Mouse (Mus musculus): ENCODE results near the gene Ints7. TPM values are rescaled to one million over a fixed set of nuclear protein-coding genes. Genes with fewer than 3 reads are reported as not detected.

Gene Ints7
- polyA plus RNA-seq, 1 experiment from 2014 or later: 35.7 TPM

GRCm38 (mm10) chr1:191596076-191596475 lies 20.6 kb downstream of the Ints7 start:
- H3K9me3 ChIP-seq (ENCODE audit: control insufficient read depth, low read length): no peaks in the 10 kb centered on the region
- no peaks in the 10 kb centered on the region for H3K4me1 ChIP-seq (ENCODE audit: control insufficient read depth, insufficient read depth, low read length)
- H3K4me2 ChIP-seq (ENCODE audit: low read depth, low read length): no peak overlapping the region
- H3K27ac ChIP-seq (ENCODE audit: low read length): no peak overlapping the region
- H3K4me3 ChIP-seq (ENCODE audit: low read length): no peak overlapping the region
- no peak for ATAC-seq
- WGBS: 94% methylated on average over 8 of the region's 8 CpGs
- no peak overlapping the region for H3K9ac ChIP-seq (ENCODE audit: low read depth, low read length)
- H3K27me3 ChIP-seq (replicated peaks; ENCODE audit: control insufficient read depth, insufficient read depth, low read length): no peaks in the 10 kb centered on the region
- H3K36me3 ChIP-seq (ENCODE audit: control insufficient read depth, insufficient read depth, low read length): peaks cover 5% of the 10 kb centered on the region; the same call in 1 of the 2 replicates

GRCm38 (mm10) chr1:191599210-191599609 lies 23.8 kb downstream of the Ints7 start:
- no peak for ATAC-seq

GRCm38 (mm10) chr1:191604690-191605089 lies 29.3 kb downstream of the Ints7 start:
- no peaks in the 10 kb centered on the region for H3K27me3 ChIP-seq (replicated peaks; ENCODE audit: control insufficient read depth, insufficient read depth, low read length)
- no peaks in the 10 kb centered on the region for H3K4me1 ChIP-seq (ENCODE audit: control insufficient read depth, insufficient read depth, low read length)
- no peak overlapping the region for H3K4me2 ChIP-seq (ENCODE audit: low read depth, low read length)
- ATAC-seq: no peak
- no peak overlapping the region for H3K4me3 ChIP-seq (ENCODE audit: low read length)
- H3K36me3 ChIP-seq (ENCODE audit: control insufficient read depth, insufficient read depth, low read length): peaks cover 23% of the 10 kb centered on the region
- no peaks in the 10 kb centered on the region for H3K9me3 ChIP-seq (ENCODE audit: control insufficient read depth, low read length)
- H3K27ac ChIP-seq (ENCODE audit: low read length): no peak overlapping the region
- H3K9ac ChIP-seq (ENCODE audit: low read depth, low read length): no peak overlapping the region
- 79% methylated on average over 3 of the region's 3 CpGs for WGBS

More at GRCm38 (mm10) chr1:191599210-191599609, 23.8 kb downstream of the Ints7 start:
- H3K27me3 ChIP-seq (replicated peaks; ENCODE audit: control insufficient read depth, insufficient read depth, low read length): no peaks in the 10 kb centered on the region
- peaks cover 5% of the 10 kb centered on the region; the same call in 1 of the 2 replicates for H3K36me3 ChIP-seq (ENCODE audit: control insufficient read depth, insufficient read depth, low read length)
- no peak overlapping the region for H3K27ac ChIP-seq (ENCODE audit: low read length)
- H3K9me3 ChIP-seq (ENCODE audit: control insufficient read depth, low read length): no peaks in the 10 kb centered on the region
- no peak overlapping the region for H3K4me2 ChIP-seq (ENCODE audit: low read depth, low read length)
- H3K9ac ChIP-seq (ENCODE audit: low read depth, low read length): no peak overlapping the region
- 68% methylated on average over 5 of the region's 5 CpGs for WGBS
- H3K4me3 ChIP-seq (ENCODE audit: low read length): no peak overlapping the region
- no peaks in the 10 kb centered on the region for H3K4me1 ChIP-seq (ENCODE audit: control insufficient read depth, insufficient read depth, low read length)

- Histone ChIP-seq H3K4me2 (ENCODE audit: low read depth, low read length) (no peak overlapping the region), H3K9ac (ENCODE audit: low read depth, low read length) (no peak overlapping the region), H3K27ac (ENCODE audit: low read length) (no peak overlapping the region), H3K4me3 (ENCODE audit: low read length) (no peak overlapping the region), H3K27me3 (replicated peaks; ENCODE audit: control insufficient read depth, insufficient read depth, low read length) (no peaks in the 10 kb centered on the region), H3K9me3 (ENCODE audit: control insufficient read depth, low read length) (no peaks in the 10 kb centered on the region), H3K36me3 (ENCODE audit: control insufficient read depth, insufficient read depth, low read length) (peaks cover 36% of the 10 kb centered on the region), H3K4me1 (ENCODE audit: control insufficient read depth, insufficient read depth, low read length) (no peaks in the 10 kb centered on the region)
- 92% methylated on average over 6 of the region's 6 CpGs for WGBS
- no peak for ATAC-seq
Observed at GRCm38 (mm10) chr1:191609051-191609450, 33.6 kb downstream of the Ints7 start.

- WGBS: 79% methylated on average over 1 of the region's 1 CpGs
- H3K9me3 ChIP-seq (ENCODE audit: control insufficient read depth, low read length): no peaks in the 10 kb centered on the region
- no peaks in the 10 kb centered on the region for H3K4me1 ChIP-seq (ENCODE audit: control insufficient read depth, insufficient read depth, low read length)
- H3K27me3 ChIP-seq (replicated peaks; ENCODE audit: control insufficient read depth, insufficient read depth, low read length): no peaks in the 10 kb centered on the region
- no peak overlapping the region for H3K4me3 ChIP-seq (ENCODE audit: low read length)
- H3K4me2 ChIP-seq (ENCODE audit: low read depth, low read length): no peak overlapping the region
- no peak for ATAC-seq
- peaks cover 40% of the 10 kb centered on the region for H3K36me3 ChIP-seq (ENCODE audit: control insufficient read depth, insufficient read depth, low read length)
- no peak overlapping the region for H3K27ac ChIP-seq (ENCODE audit: low read length)
- no peak overlapping the region for H3K9ac ChIP-seq (ENCODE audit: low read depth, low read length)
Observed at GRCm38 (mm10) chr1:191609578-191609977, 34.1 kb downstream of the Ints7 start.

- Histone ChIP-seq H3K27ac (ENCODE audit: low read length) (no peak overlapping the region), H3K36me3 (ENCODE audit: control insufficient read depth, insufficient read depth, low read length) (peaks cover 35% of the 10 kb centered on the region), H3K27me3 (replicated peaks; ENCODE audit: control insufficient read depth, insufficient read depth, low read length) (no peaks in the 10 kb centered on the region), H3K4me2 (ENCODE audit: low read depth, low read length) (no peak overlapping the region), H3K4me1 (ENCODE audit: control insufficient read depth, insufficient read depth, low read length) (no peaks in the 10 kb centered on the region), H3K9me3 (ENCODE audit: control insufficient read depth, low read length) (no peaks in the 10 kb centered on the region), H3K9ac (ENCODE audit: low read depth, low read length) (no peak overlapping the region), H3K4me3 (ENCODE audit: low read length) (no peak overlapping the region)
- WGBS: 94% methylated on average over 7 of the region's 7 CpGs
- no peak for ATAC-seq
Observed at GRCm38 (mm10) chr1:191610357-191610756, 34.9 kb downstream of the Ints7 start.

- no peak overlapping the region for H3K4me3 ChIP-seq (ENCODE audit: low read length)
- H3K27ac ChIP-seq (ENCODE audit: low read length): no peak overlapping the region
- H3K4me2 ChIP-seq (ENCODE audit: low read depth, low read length): no peak overlapping the region
- H3K36me3 ChIP-seq (ENCODE audit: control insufficient read depth, insufficient read depth, low read length): peaks cover 30% of the 10 kb centered on the region
- H3K27me3 ChIP-seq (replicated peaks; ENCODE audit: control insufficient read depth, insufficient read depth, low read length): no peaks in the 10 kb centered on the region
- no peak for ATAC-seq
- H3K4me1 ChIP-seq (ENCODE audit: control insufficient read depth, insufficient read depth, low read length): no peaks in the 10 kb centered on the region
- no peaks in the 10 kb centered on the region for H3K9me3 ChIP-seq (ENCODE audit: control insufficient read depth, low read length)
- 89% methylated on average over 9 of the region's 9 CpGs for WGBS
- H3K9ac ChIP-seq (ENCODE audit: low read depth, low read length): no peak overlapping the region
Observed at GRCm38 (mm10) chr1:191611686-191612085, 36.2 kb downstream of the Ints7 start.

GRCm38 (mm10) chr1:191612877-191613276 lies 37.4 kb downstream of the Ints7 start:
- Histone ChIP-seq H3K4me1 (ENCODE audit: control insufficient read depth, insufficient read depth, low read length) (no peaks in the 10 kb centered on the region), H3K4me3 (ENCODE audit: low read length) (no peak overlapping the region), H3K36me3 (ENCODE audit: control insufficient read depth, insufficient read depth, low read length) (peaks cover 26% of the 10 kb centered on the region), H3K27me3 (replicated peaks; ENCODE audit: control insufficient read depth, insufficient read depth, low read length) (no peaks in the 10 kb centered on the region), H3K9ac (ENCODE audit: low read depth, low read length) (no peak overlapping the region), H3K27ac (ENCODE audit: low read length) (no peak overlapping the region), H3K4me2 (ENCODE audit: low read depth, low read length) (no peak overlapping the region), H3K9me3 (ENCODE audit: control insufficient read depth, low read length) (no peaks in the 10 kb centered on the region)
- WGBS: 87% methylated on average over 16 of the region's 16 CpGs
- no peak for ATAC-seq

- Histone ChIP-seq H3K4me3 (ENCODE audit: low read length) (no peak overlapping the region), H3K9ac (ENCODE audit: low read depth, low read length) (no peak overlapping the region), H3K9me3 (ENCODE audit: control insufficient read depth, low read length) (no peaks in the 10 kb centered on the region), H3K4me1 (ENCODE audit: control insufficient read depth, insufficient read depth, low read length) (no peaks in the 10 kb centered on the region), H3K4me2 (ENCODE audit: low read depth, low read length) (no peak overlapping the region), H3K36me3 (ENCODE audit: control insufficient read depth, insufficient read depth, low read length) (peaks cover 27% of the 10 kb centered on the region), H3K27ac (ENCODE audit: low read length) (no peak overlapping the region), H3K27me3 (replicated peaks; ENCODE audit: control insufficient read depth, insufficient read depth, low read length) (no peaks in the 10 kb centered on the region)
- no peak for ATAC-seq
- 89% methylated on average over 8 of the region's 8 CpGs for WGBS
Observed at GRCm38 (mm10) chr1:191616245-191616644, 40.8 kb downstream of the Ints7 start.

- H3K36me3 ChIP-seq (ENCODE audit: control insufficient read depth, insufficient read depth, low read length): peaks cover 25% of the 10 kb centered on the region
- no peaks in the 10 kb centered on the region for H3K4me1 ChIP-seq (ENCODE audit: control insufficient read depth, insufficient read depth, low read length)
- H3K27ac ChIP-seq (ENCODE audit: low read length): no peak overlapping the region
- ATAC-seq: no peak
- no peak overlapping the region for H3K4me2 ChIP-seq (ENCODE audit: low read depth, low read length)
- H3K9me3 ChIP-seq (ENCODE audit: control insufficient read depth, low read length): no peaks in the 10 kb centered on the region
- no peaks in the 10 kb centered on the region for H3K27me3 ChIP-seq (replicated peaks; ENCODE audit: control insufficient read depth, insufficient read depth, low read length)
- no peak overlapping the region for H3K9ac ChIP-seq (ENCODE audit: low read depth, low read length)
- no peak overlapping the region for H3K4me3 ChIP-seq (ENCODE audit: low read length)
- 89% methylated on average over 3 of the region's 3 CpGs for WGBS
Observed at GRCm38 (mm10) chr1:191617589-191617988, 42.2 kb downstream of the Ints7 start.
